Mouse (Mus musculus): ENCODE results near the gene Gpt2. TPM values are rescaled to one million over a fixed set of nuclear protein-coding genes. Genes with fewer than 3 reads are reported as not detected.
A peak's percentile ranks its signal among the peaks of the same experiment; 100 is the strongest.

Gpt2 gene
- polyA plus RNA-seq, 1 experiment from 2014 or later = 62.5 TPM

GRCm38 (mm10) chr8:85534163-85534562 lies 41.8 kb downstream of the Gpt2 start:
- H3K4me2 ChIP-seq (ENCODE audit: low read depth, severe bottlenecking) = no peak overlapping the region
- no peak overlapping the region for H3K4me3 ChIP-seq (ENCODE audit: low read depth, low read length)
- H3K9me3 ChIP-seq (ENCODE audit: control insufficient read depth, low read length) = no peaks in the 10 kb centered on the region
- H3K36me3 ChIP-seq (ENCODE audit: control insufficient read depth, insufficient read depth, low read length) = peaks cover 2% of the 10 kb centered on the region; the same call in 1 of the 2 replicates
- no peaks in the 10 kb centered on the region for H3K4me1 ChIP-seq (ENCODE audit: control insufficient read depth, insufficient read depth, low read length)
- H3K9ac ChIP-seq (ENCODE audit: low read length) = no peak overlapping the region
- WGBS = 84% methylated on average over 1 of the region's 1 CpGs
- ATAC-seq (ENCODE audit: insufficient number of reproducible peaks, low FRiP score, low TSS enrichment, low read depth) (no peak), DNase-seq (ENCODE audit: low spot score) (no peak)
- H3K27me3 ChIP-seq (ENCODE audit: control insufficient read depth, insufficient read depth, low read length) = no peaks in the 10 kb centered on the region
- H3K27ac ChIP-seq (replicated peaks; ENCODE audit: low read depth, low read length) = no peak overlapping the region

GRCm38 (mm10) chr8:85536332-85536731 lies 44.0 kb downstream of the Gpt2 start:
- Histone ChIP-seq H3K9me3 (ENCODE audit: control insufficient read depth, low read length) (no peaks in the 10 kb centered on the region), H3K9ac (ENCODE audit: low read length) (no peak overlapping the region), H3K4me2 (ENCODE audit: low read depth, severe bottlenecking) (no peak overlapping the region), H3K27me3 (ENCODE audit: control insufficient read depth, insufficient read depth, low read length) (no peaks in the 10 kb centered on the region), H3K27ac (replicated peaks; ENCODE audit: low read depth, low read length) (no peak overlapping the region), H3K4me1 (ENCODE audit: control insufficient read depth, insufficient read depth, low read length) (no peaks in the 10 kb centered on the region), H3K4me3 (ENCODE audit: low read depth, low read length) (no peak overlapping the region), H3K36me3 (ENCODE audit: control insufficient read depth, insufficient read depth, low read length) (peaks cover 4% of the 10 kb centered on the region; the same call in 1 of the 2 replicates)
- ATAC-seq (ENCODE audit: insufficient number of reproducible peaks, low FRiP score, low TSS enrichment, low read depth) (no peak), DNase-seq (ENCODE audit: low spot score) (no peak)
- WGBS = 97% methylated on average over 2 of the region's 2 CpGs

- Histone ChIP-seq H3K4me2 (ENCODE audit: low read depth, severe bottlenecking) (no peak overlapping the region), H3K36me3 (ENCODE audit: control insufficient read depth, insufficient read depth, low read length) (peaks cover 14% of the 10 kb centered on the region), H3K27ac (replicated peaks; ENCODE audit: low read depth, low read length) (no peak overlapping the region), H3K9me3 (ENCODE audit: control insufficient read depth, low read length) (no peaks in the 10 kb centered on the region), H3K4me3 (ENCODE audit: low read depth, low read length) (no peak overlapping the region), H3K9ac (ENCODE audit: low read length) (no peak overlapping the region), H3K4me1 (ENCODE audit: control insufficient read depth, insufficient read depth, low read length) (no peaks in the 10 kb centered on the region), H3K27me3 (ENCODE audit: control insufficient read depth, insufficient read depth, low read length) (no peaks in the 10 kb centered on the region)
- 97% methylated on average over 1 of the region's 1 CpGs for WGBS
- no peak for ATAC-seq (ENCODE audit: insufficient number of reproducible peaks, low FRiP score, low TSS enrichment, low read depth)
- DNase-seq (ENCODE audit: low spot score) = no peak
Observed at GRCm38 (mm10) chr8:85551934-85552333, 59.6 kb downstream of the Gpt2 start.

GRCm38 (mm10) chr8:85554391-85555180 lies 62.2 kb downstream of the Gpt2 start:
- peak overlapping the region; percentile 69 for H3K4me3 ChIP-seq (ENCODE audit: low read depth, low read length)
- H3K4me1 ChIP-seq (ENCODE audit: control insufficient read depth, insufficient read depth, low read length) = no peaks in the 10 kb centered on the region
- ATAC-seq (ENCODE audit: insufficient number of reproducible peaks, low FRiP score, low TSS enrichment, low read depth) = peak; percentile 87
- peak overlapping the region; percentile 85 for H3K27ac ChIP-seq (replicated peaks; ENCODE audit: low read depth, low read length)
- peak; percentile 22 for DNase-seq (ENCODE audit: low spot score)
- H3K4me2 ChIP-seq (ENCODE audit: low read depth, severe bottlenecking) = peak overlapping the region; percentile 82
- H3K36me3 ChIP-seq (ENCODE audit: control insufficient read depth, insufficient read depth, low read length) = peaks cover 3% of the 10 kb centered on the region; the same call in 1 of the 2 replicates
- H3K9me3 ChIP-seq (ENCODE audit: control insufficient read depth, low read length) = no peaks in the 10 kb centered on the region
- WGBS = under 1% methylated on average over 54 of the region's 66 CpGs
- H3K27me3 ChIP-seq (ENCODE audit: control insufficient read depth, insufficient read depth, low read length) = no peaks in the 10 kb centered on the region
- H3K9ac ChIP-seq (ENCODE audit: low read length) = peak overlapping the region; percentile 90

- Histone ChIP-seq H3K4me1 (ENCODE audit: control insufficient read depth, insufficient read depth, low read length) (no peaks in the 10 kb centered on the region), H3K36me3 (ENCODE audit: control insufficient read depth, insufficient read depth, low read length) (peaks cover 3% of the 10 kb centered on the region; the same call in 1 of the 2 replicates), H3K9ac (ENCODE audit: low read length) (peak within 1 kb of the TSS; percentile 90), H3K27ac (replicated peaks; ENCODE audit: low read depth, low read length) (peak within 1 kb of the TSS; percentile 85), H3K27me3 (ENCODE audit: control insufficient read depth, insufficient read depth, low read length) (no peaks in the 10 kb centered on the region), H3K9me3 (ENCODE audit: control insufficient read depth, low read length) (no peaks in the 10 kb centered on the region), H3K4me2 (ENCODE audit: low read depth, severe bottlenecking) (peak within 1 kb of the TSS; percentile 82), H3K4me3 (ENCODE audit: low read depth, low read length) (peak within 1 kb of the TSS; percentile 69)
- ATAC-seq (ENCODE audit: insufficient number of reproducible peaks, low FRiP score, low TSS enrichment, low read depth) (peak; percentile 94), DNase-seq (ENCODE audit: low spot score) (peak; percentile 94)
- WGBS = under 1% methylated on average over 77 of the region's 77 CpGs
Observed at GRCm38 (mm10) chr8:85555181-85556145, 63.1 kb downstream of the Gpt2 start, which contains the start of gene Dnaja2. Dnaja2 (minus strand) TSS chr8:85555344.

GRCm38 (mm10) chr8:85556986-85557600 lies 64.7 kb downstream of the Gpt2 start:
- Histone ChIP-seq H3K4me3 (ENCODE audit: low read depth, low read length) (no peak overlapping the region), H3K27me3 (ENCODE audit: control insufficient read depth, insufficient read depth, low read length) (no peaks in the 10 kb centered on the region), H3K27ac (replicated peaks; ENCODE audit: low read depth, low read length) (no peak overlapping the region), H3K36me3 (ENCODE audit: control insufficient read depth, insufficient read depth, low read length) (peaks cover 3% of the 10 kb centered on the region; the same call in 1 of the 2 replicates), H3K9me3 (ENCODE audit: control insufficient read depth, low read length) (no peaks in the 10 kb centered on the region), H3K9ac (ENCODE audit: low read length) (no peak overlapping the region), H3K4me1 (ENCODE audit: control insufficient read depth, insufficient read depth, low read length) (no peaks in the 10 kb centered on the region), H3K4me2 (ENCODE audit: low read depth, severe bottlenecking) (no peak overlapping the region)
- 25% methylated on average over 2 of the region's 2 CpGs for WGBS
- DNase-seq (ENCODE audit: low spot score) (no peak), ATAC-seq (ENCODE audit: insufficient number of reproducible peaks, low FRiP score, low TSS enrichment, low read depth) (no peak)

- peaks cover 3% of the 10 kb centered on the region; the same call in 1 of the 2 replicates for H3K36me3 ChIP-seq (ENCODE audit: control insufficient read depth, insufficient read depth, low read length)
- H3K9ac ChIP-seq (ENCODE audit: low read length) = no peak overlapping the region
- no peak overlapping the region for H3K4me3 ChIP-seq (ENCODE audit: low read depth, low read length)
- ATAC-seq (ENCODE audit: insufficient number of reproducible peaks, low FRiP score, low TSS enrichment, low read depth) (no peak), DNase-seq (ENCODE audit: low spot score) (no peak)
- H3K27ac ChIP-seq (replicated peaks; ENCODE audit: low read depth, low read length) = no peak overlapping the region
- H3K27me3 ChIP-seq (ENCODE audit: control insufficient read depth, insufficient read depth, low read length) = no peaks in the 10 kb centered on the region
- 43% methylated on average over 3 of the region's 3 CpGs for WGBS
- no peaks in the 10 kb centered on the region for H3K9me3 ChIP-seq (ENCODE audit: control insufficient read depth, low read length)
- H3K4me2 ChIP-seq (ENCODE audit: low read depth, severe bottlenecking) = no peak overlapping the region
- no peaks in the 10 kb centered on the region for H3K4me1 ChIP-seq (ENCODE audit: control insufficient read depth, insufficient read depth, low read length)
Observed at GRCm38 (mm10) chr8:85557601-85557986, 65.2 kb downstream of the Gpt2 start.

- no peaks in the 10 kb centered on the region for H3K27me3 ChIP-seq (ENCODE audit: control insufficient read depth, insufficient read depth, low read length)
- H3K9ac ChIP-seq (ENCODE audit: low read length) = no peak overlapping the region
- no peak overlapping the region for H3K27ac ChIP-seq (replicated peaks; ENCODE audit: low read depth, low read length)
- no peaks in the 10 kb centered on the region for H3K4me1 ChIP-seq (ENCODE audit: control insufficient read depth, insufficient read depth, low read length)
- ATAC-seq (ENCODE audit: insufficient number of reproducible peaks, low FRiP score, low TSS enrichment, low read depth) (no peak), DNase-seq (ENCODE audit: low spot score) (no peak)
- H3K4me3 ChIP-seq (ENCODE audit: low read depth, low read length) = no peak overlapping the region
- no peak overlapping the region for H3K4me2 ChIP-seq (ENCODE audit: low read depth, severe bottlenecking)
- WGBS = 92% methylated on average over 1 of the region's 1 CpGs
- H3K9me3 ChIP-seq (ENCODE audit: control insufficient read depth, low read length) = no peaks in the 10 kb centered on the region
- H3K36me3 ChIP-seq (ENCODE audit: control insufficient read depth, insufficient read depth, low read length) = no peaks in the 10 kb centered on the region
Observed at GRCm38 (mm10) chr8:85559201-85559600, 66.8 kb downstream of the Gpt2 start.

Data from limb, embryonic 11.5 days (tissue).